Mouse (Mus musculus): Measurements from ENCODE around the gene Pi4k2a.
A peak's percentile ranks its signal among the peaks of the same experiment; 100 is the strongest.

The Pi4k2a gene

GRCm38 (mm10) chr19:42089748-42090595 is at the start of gene Pi4k2a:
Gene Pi4k2a (plus strand): TSS chr19:42090470.
- peak; percentile 88 for ATAC-seq (ENCODE audit: low TSS enrichment)

GRCm38 (mm10) chr19:42043988-42044387 is 46.3 kb upstream of the Pi4k2a start:
- no peak for ATAC-seq (ENCODE audit: low TSS enrichment)

- peak; percentile 62 for ATAC-seq (ENCODE audit: low TSS enrichment)
Observed at GRCm38 (mm10) chr19:42045269-42046102, 44.8 kb upstream of the Pi4k2a start, which contains the start of gene Hoga1. Gene Hoga1 (plus strand): TSS chr19:42045610.

GRCm38 (mm10) chr19:42050251-42050650 is 40.0 kb upstream of the Pi4k2a start:
- no peak for ATAC-seq (ENCODE audit: low TSS enrichment)

GRCm38 (mm10) chr19:42051351-42051750 is 38.9 kb upstream of the Pi4k2a start:
- no peak for ATAC-seq (ENCODE audit: low TSS enrichment)

- ATAC-seq (ENCODE audit: low TSS enrichment): no peak
Observed at GRCm38 (mm10) chr19:42051948-42052347, 38.3 kb upstream of the Pi4k2a start, which contains the start of gene 4933411K16Rik. Gene 4933411K16Rik (plus strand): TSS chr19:42052248.

GRCm38 (mm10) chr19:42054255-42054654 is 36.0 kb upstream of the Pi4k2a start:
- ATAC-seq (ENCODE audit: low TSS enrichment): no peak

- ATAC-seq (ENCODE audit: low TSS enrichment): no peak
Observed at GRCm38 (mm10) chr19:42055881-42056280, 34.4 kb upstream of the Pi4k2a start.

GRCm38 (mm10) chr19:42056719-42057409 is 33.4 kb upstream of the Pi4k2a start:
- no peak for ATAC-seq (ENCODE audit: low TSS enrichment)

- no peak for ATAC-seq (ENCODE audit: low TSS enrichment)
Observed at GRCm38 (mm10) chr19:42058426-42058825, 31.8 kb upstream of the Pi4k2a start.

GRCm38 (mm10) chr19:42061443-42061842 is 28.8 kb upstream of the Pi4k2a start:
- ATAC-seq (ENCODE audit: low TSS enrichment): no peak

- ATAC-seq (ENCODE audit: low TSS enrichment): no peak
Observed at GRCm38 (mm10) chr19:42068441-42069240, 21.6 kb upstream of the Pi4k2a start.

GRCm38 (mm10) chr19:42069241-42069525 is 21.1 kb upstream of the Pi4k2a start:
- peak; percentile 70; the same call in 1 of the 2 replicates for ATAC-seq (ENCODE audit: low TSS enrichment)

- ATAC-seq (ENCODE audit: low TSS enrichment): peak; percentile 44; the same call in 1 of the 2 replicates
Observed at GRCm38 (mm10) chr19:42071221-42071620, 19.0 kb upstream of the Pi4k2a start.

- no peak for ATAC-seq (ENCODE audit: low TSS enrichment)
Observed at GRCm38 (mm10) chr19:42071886-42072608, 18.2 kb upstream of the Pi4k2a start.

- no peak for ATAC-seq (ENCODE audit: low TSS enrichment)
Observed at GRCm38 (mm10) chr19:42072802-42073201, 17.5 kb upstream of the Pi4k2a start.

- no peak for ATAC-seq (ENCODE audit: low TSS enrichment)
Observed at GRCm38 (mm10) chr19:42075051-42075450, 15.2 kb upstream of the Pi4k2a start.

- ATAC-seq (ENCODE audit: low TSS enrichment): no peak
Observed at GRCm38 (mm10) chr19:42075992-42076391, 14.3 kb upstream of the Pi4k2a start.

GRCm38 (mm10) chr19:42078566-42078965 is 11.7 kb upstream of the Pi4k2a start:
- ATAC-seq (ENCODE audit: low TSS enrichment): no peak

GRCm38 (mm10) chr19:42079006-42079405 is 11.3 kb upstream of the Pi4k2a start:
- ATAC-seq (ENCODE audit: low TSS enrichment): no peak

- ATAC-seq (ENCODE audit: low TSS enrichment): no peak
Observed at GRCm38 (mm10) chr19:42079950-42080349, 10.3 kb upstream of the Pi4k2a start.
